Mouse (Mus musculus) kidney, postnatal 4 days (tissue): ENCODE results near the gene Pfas.

Source experiments
- DNase-seq, 2 experiments: peaks; one replicate each; pipeline ENCODE4 v3.0.0; 2021; ENCODE audit warnings: mixed read lengths in 2 of 2

The Pfas gene

GRCm38 (mm10) chr11:69008182-69009121 is at the start of gene Pfas:
Gene Pfas, minus strand, starts transcription at chr11:69008460.
- DNase-seq = peak; percentile 97 to 98

- DNase-seq = no peak
Measured at GRCm38 (mm10) chr11:69053848-69054247, 45.6 kb upstream of the Pfas start.

- DNase-seq = no peak
Measured at GRCm38 (mm10) chr11:69052824-69053421, 44.7 kb upstream of the Pfas start.

GRCm38 (mm10) chr11:69051771-69052170 is 43.5 kb upstream of the Pfas start:
- DNase-seq = no peak

GRCm38 (mm10) chr11:69050748-69051147 is 42.5 kb upstream of the Pfas start:
- no peak for DNase-seq

- DNase-seq = no peak
Measured at GRCm38 (mm10) chr11:69048151-69048550, 39.9 kb upstream of the Pfas start.

- no peak for DNase-seq
Measured at GRCm38 (mm10) chr11:69047592-69047991, 39.3 kb upstream of the Pfas start.

GRCm38 (mm10) chr11:69046395-69046774 is 38.1 kb upstream of the Pfas start:
- DNase-seq = no peak

GRCm38 (mm10) chr11:69045531-69046394 is 37.5 kb upstream of the Pfas start, which contains the start of gene Aurkb:
Gene Aurkb, plus strand, starts transcription at chr11:69045647.
- peak; percentile 90 to 95 for DNase-seq

GRCm38 (mm10) chr11:69038173-69038572 is 29.9 kb upstream of the Pfas start:
- no peak for DNase-seq

- peak; percentile 78 to 86 for DNase-seq
Measured at GRCm38 (mm10) chr11:69037231-69038061, 29.2 kb upstream of the Pfas start.

- DNase-seq = peak; percentile 85 to 87
Measured at GRCm38 (mm10) chr11:69036486-69037230, 28.4 kb upstream of the Pfas start.

GRCm38 (mm10) chr11:69035849-69036248 is 27.6 kb upstream of the Pfas start:
- DNase-seq = peak; percentile 85 to 92

GRCm38 (mm10) chr11:69035411-69035810 is 27.2 kb upstream of the Pfas start:
- DNase-seq = no peak

- DNase-seq = no peak
Measured at GRCm38 (mm10) chr11:69034585-69034984, 26.3 kb upstream of the Pfas start.

GRCm38 (mm10) chr11:69033552-69033951 is 25.3 kb upstream of the Pfas start:
- DNase-seq = no peak

- no peak for DNase-seq
Measured at GRCm38 (mm10) chr11:69028805-69029204, 20.5 kb upstream of the Pfas start.

GRCm38 (mm10) chr11:69026562-69026961 is 18.3 kb upstream of the Pfas start:
- no peak for DNase-seq

- DNase-seq = no peak
Measured at GRCm38 (mm10) chr11:69020691-69021090, 12.4 kb upstream of the Pfas start.

GRCm38 (mm10) chr11:69016755-69017154 is 8.5 kb upstream of the Pfas start:
- no peak for DNase-seq
